Mouse (Mus musculus): ENCODE measurements at regions not wholly inside any gene's neighbourhood (a gene's known extent, or its start where the extent isn't known, plus 50 kb on each side); places are given as distances from the start of the nearest gene placed in this dataset.

DNA sequence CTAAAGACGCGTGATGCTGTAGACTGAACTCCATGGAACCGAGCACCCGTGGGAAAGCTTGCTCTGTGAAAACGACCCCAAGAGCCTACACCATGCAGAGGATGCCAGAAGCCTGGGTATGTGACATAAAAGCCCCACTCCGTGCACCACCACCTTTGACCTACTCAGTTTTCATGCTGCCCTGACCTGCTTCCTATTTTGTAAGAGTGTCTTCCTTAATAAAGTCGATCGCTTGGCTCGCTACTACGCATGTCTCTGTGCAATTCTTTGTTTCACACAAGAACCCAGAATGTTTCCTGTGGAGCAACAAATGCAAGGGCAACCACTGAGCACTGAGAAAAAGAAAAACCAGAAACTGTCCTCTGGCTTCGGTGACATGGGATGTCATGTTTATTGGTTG, 60.5 kb downstream of the Sec61b start:
- DNase-seq: no peak

DNA sequence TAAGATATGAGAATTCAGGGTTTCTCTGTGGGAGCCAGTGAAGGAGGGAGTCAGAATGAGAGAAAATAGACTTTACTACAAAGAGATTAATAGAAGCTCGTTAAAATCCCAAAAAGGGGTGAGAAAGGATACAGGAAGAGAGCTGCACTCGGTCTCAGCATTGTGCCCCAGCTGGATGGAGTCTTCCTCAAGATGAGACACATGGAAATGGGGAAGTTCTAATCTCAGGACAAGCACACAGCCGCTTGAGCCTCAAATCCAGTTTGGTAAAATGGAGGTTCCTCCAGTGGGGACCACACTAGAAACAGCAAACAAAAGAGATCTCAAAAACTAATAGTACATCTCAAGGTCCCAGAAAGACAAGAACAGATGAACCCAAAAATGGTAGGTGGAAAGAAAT, 93.2 kb downstream of the Sec61b start:
- DNase-seq: no peak

DNA sequence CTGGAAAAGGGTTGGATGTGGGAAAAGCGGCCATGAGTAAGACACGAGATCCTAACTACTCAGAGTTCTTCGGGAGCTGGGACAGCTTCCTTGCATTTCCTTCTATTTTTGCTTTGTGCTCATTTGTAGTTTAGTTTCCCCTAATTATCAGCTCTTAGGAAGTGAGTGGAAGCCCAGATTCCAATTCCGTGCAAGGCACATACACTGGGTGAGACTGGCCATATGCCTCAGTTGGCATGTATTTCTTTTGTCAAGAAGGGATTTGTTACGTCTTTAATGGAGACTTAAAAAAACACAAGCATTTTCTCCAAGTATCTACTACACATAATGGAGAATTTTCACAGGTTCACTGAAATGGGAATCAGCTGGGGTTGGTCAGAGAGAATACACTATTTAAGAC, 96.4 kb downstream of the Sec61b start:
- DNase-seq: no peak

DNA sequence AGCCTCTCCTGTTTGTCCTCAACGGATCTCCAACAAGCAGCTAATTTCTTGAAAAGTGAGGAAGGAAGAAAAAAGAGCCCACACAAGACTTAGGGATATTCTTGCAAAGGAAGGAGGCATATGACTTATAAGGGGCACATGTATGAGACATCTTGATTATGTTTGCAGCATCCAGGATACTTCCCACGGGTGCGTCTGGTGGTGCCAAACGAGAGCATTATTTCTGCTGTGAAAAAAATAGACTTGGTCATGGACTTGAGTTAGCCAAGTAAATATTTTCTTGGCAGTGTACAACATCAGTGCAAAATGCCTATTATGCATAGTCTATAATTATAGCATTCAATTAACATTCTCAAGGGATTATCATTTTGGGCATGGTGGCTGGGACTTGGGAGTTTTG, 101.6 kb downstream of the Sec61b start:
- DNase-seq: no peak

DNA sequence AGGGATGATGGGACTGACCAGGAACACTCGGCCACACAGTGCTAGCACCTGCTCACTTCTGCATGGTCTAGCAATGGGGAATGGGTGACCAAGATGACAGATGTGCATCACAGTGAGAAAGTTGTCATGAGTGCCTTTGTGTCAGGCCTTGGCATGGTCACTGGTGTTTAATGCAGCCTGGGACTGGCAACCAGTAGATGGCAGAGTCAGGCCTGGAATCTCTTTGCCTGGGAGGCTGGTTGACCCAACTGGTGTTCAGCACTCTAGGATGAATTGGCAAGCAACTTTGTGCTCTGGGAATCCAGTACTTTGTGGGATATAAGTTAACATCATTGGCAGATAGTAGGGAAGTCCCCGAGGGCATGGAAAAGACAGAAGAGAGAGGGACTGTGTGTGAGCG, 103.0 kb downstream of the Sec61b start:
- no peak for DNase-seq

DNA sequence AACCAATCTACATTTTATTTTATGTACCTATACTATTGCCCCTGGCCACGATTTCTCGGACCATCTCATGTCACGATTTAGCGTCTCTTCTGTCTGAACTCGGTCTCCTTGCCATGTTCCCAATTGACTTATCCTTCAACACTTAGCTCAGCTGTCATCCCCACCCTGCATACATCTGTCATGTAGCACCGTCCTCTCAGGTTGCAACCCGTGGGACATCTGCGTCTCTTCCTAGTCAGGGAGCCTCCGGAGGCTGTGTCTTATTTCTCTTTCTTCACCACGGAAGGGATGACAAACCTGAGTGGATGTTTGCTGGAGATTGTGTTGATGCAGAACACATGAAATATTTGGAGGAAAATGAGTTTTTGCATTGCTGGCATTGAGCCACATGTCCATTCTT, 104.2 kb downstream of the Sec61b start:
- DNase-seq: no peak

DNA sequence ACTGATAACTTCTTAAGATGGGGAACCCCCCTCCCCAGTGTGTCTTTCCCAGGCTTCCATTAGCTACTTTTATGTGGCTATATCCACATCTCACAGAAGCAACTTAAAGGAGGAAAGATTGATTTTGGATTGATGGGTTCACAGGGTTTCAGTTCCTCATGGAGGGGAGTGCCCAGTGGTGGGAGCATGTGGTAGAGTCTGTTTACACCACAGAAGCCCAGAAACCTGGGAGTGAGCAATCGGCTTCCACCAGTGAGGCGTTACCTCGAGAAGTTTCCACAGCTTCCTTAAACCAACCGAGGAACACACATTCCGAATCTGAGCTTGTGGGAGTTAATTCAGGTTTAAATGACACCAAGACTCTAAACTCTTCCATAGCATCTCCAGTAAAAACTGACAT, 106.1 kb downstream of the Sec61b start:
- DNase-seq: no peak

DNA sequence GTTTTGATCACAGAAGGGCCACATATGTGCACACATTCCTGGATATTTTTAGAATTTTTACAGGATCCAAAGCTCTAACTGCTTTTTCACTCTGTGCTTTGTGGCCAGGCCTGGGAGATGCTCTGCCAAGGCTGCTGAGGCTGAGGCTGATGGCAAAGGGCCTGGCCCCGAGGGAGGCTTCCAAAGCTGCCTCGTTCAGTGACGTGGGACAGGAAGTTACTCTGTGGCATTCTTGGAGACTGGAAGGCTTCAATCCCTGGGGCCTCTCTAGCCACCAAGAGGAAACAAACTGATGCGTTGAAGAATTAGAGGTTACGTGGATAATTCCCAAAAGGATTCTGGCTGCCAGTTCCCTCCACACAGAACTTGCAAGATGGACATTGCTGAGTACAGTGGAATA, 112.8 kb downstream of the Sec61b start:
- no peak for DNase-seq

DNA sequence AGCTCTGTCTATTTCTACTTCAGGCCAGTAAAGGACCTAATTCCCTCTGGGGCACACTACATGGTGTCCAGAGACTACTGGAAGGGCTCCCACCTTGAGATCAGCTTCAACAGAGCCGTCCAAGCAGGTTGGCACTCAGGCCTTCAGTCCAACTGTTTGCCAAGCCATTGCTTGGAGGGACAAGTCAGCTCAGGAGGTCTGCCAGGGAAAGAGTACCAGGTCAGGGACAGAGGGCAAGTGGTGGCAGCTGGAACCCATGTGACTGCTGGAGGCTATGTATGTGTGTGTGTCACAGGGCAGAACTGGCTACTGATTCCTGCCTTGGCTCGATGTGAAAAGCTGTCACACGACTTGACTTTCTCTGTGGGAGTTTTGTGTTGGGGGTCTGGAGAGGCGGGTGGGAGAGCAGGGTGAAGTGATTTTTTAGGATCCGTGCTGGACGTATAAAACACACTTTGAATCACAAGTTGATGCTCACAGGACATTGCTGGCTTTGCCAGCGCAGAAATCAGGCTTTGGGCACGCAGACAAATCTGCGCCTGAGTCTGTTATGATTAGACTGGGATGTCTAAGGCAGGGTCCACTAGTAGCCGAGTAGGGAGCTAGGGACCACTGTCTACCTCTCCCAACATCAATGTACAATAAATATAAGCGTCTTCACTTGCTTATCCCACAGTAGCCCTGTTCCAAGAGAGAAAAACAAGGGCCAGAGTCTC, 118.0 kb downstream of the Sec61b start:
- no peak for DNase-seq

DNA sequence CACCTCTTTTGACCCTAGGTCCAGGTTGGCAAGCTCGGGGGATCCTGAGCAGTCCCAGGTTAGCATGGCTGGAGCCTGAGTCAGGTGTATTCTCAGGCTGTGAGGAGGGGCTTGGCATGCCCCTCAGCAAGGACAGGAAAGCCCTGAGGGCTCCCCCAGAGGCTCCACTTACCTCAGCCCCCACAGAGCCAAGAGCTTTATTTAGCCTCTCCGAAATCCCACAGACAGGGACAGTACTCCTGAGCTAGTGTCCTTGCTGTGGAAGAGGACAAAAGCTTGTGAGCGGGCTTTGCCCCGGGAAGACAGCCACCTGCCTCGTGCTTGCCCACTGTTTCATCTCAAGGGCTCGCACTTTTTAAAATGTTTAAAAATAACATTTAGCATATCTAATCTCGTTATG, 118.7 kb downstream of the Sec61b start:
- DNase-seq: no peak

DNA sequence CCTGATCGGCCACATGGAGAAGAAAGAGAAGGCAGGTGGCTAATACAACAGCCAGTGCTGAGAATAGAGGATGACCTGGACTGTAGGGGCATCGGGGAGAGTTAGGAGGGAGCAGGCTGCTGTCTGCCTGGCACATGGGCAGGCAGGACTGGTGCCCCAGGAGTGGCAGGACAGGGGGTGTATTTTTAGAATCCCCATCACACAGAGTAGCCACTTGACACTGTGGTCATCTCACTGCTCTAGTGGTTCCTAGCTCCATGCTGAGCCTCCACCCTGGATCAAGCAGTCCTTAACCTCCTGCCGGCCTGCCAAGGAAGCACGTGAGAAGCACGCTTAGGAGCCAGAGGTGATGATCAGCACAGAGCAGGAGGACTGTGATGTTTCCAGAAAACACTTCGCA, 119.7 kb downstream of the Sec61b start:
- no peak for DNase-seq

DNA sequence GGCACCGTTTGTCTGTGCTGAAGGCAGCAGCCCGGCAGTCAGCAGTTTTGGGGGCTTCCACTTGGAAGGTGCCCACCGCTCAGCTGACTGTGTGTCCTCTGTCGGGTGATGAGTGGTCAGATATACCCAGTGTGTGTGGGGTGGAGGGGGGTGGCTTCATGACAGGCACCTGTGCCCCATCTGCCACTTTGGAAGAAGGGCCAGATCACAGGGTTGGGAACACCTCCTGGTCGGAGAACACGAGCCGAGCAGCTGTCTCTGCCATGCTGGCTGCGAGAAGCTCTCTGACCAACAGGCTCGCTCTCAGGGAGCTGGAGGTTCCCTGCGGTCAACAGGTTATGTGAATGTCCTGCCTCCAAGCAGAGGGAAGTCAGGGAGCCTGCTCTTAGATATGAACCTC, 121.4 kb downstream of the Sec61b start:
- DNase-seq: no peak

DNA sequence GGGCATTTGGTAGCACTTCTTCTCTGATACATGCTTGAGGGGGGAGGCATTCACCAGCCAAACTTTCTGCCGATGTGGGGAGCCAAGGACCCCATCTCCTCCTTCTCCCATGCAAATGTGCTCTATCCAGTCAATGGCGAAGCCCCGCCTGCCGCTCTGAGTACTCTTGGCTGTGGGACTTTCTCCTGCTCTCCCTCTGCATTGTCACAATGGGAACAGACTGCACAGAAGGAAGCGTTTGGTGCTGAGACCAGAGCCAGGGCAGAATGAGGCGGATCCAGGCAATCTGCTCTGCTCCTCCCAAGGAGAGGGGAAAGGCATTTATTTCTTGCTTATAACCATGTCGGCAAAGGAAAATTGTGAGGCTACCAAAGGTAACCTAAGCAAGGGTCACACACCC, 123.1 kb downstream of the Sec61b start:
- no peak for DNase-seq

DNA sequence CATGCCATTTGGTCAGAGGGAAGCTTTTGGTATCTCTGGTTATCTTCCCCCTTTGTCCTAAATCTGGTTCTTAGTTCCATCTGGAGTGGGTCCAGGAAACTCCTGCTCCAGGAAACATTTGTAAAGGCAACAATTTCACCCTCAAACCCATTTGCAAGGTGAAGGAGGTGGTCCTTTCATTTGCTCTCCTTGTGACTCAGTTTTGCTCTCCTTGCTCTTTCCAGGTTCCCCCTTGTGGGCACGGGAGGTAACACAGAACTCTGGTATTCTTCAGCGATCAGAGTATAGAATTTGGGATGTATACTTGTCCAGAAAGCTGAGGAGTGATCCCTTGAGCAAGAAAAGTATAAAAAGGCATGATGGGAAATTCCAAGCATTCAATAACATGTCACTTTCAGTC, 123.8 kb downstream of the Sec61b start:
- peak; percentile 72 for DNase-seq

DNA sequence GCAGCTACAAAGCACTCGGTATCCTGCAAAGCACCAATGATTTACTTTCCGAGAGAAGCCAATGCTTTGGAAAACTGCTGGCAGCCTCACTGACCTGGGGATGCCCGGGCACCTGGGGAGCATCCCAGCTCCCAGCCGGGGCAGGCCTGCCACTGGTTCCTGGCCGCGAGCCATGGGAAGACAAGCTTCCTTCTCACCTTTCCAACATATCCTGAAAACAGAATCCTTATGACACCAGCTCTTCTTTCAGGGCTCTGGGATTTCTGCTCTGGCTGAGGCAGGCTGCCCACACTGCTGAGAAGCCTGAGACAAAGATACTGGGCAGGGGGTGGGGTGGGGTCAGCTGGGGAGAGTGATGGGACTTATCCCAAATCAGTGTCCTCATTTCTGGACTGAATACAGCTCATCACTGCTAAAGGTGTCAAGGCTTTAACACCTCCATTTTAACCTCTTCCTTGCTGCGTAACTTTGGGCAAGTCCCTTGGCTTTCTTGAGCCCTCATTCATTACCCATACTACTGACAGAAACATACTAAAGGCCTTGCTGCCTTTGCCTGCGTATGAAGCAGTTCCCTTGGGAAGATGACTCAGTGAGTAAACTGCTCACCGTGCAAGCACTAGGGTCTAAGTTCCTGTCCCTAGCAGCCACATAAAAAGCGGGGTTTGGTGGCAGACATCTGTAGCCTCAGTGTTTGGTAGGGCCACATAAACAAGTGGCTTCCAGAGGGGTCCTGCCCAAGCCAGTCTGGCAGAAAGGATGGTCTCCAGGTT, 127.0 kb downstream of the Sec61b start:
- DNase-seq: no peak

DNA sequence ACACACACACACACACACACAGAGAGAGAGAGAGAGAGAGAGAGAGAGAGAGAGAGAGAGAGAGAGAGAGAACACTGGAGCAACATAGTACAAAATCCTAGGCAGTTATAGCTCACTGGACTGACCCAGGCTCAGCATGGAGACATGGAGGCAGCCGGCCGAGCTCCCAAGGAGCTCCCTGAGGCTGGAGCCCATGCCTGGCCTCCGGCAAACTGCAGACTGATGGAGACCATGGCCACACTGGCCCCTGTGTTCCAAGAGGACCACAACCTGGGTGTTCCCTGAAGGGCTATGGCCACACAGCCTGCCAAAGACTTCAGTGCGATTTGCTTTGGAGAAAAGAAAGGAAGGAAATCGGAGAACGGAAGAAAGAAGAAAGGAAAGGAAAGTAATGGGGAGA, 128.9 kb downstream of the Sec61b start:
- DNase-seq: no peak

DNA sequence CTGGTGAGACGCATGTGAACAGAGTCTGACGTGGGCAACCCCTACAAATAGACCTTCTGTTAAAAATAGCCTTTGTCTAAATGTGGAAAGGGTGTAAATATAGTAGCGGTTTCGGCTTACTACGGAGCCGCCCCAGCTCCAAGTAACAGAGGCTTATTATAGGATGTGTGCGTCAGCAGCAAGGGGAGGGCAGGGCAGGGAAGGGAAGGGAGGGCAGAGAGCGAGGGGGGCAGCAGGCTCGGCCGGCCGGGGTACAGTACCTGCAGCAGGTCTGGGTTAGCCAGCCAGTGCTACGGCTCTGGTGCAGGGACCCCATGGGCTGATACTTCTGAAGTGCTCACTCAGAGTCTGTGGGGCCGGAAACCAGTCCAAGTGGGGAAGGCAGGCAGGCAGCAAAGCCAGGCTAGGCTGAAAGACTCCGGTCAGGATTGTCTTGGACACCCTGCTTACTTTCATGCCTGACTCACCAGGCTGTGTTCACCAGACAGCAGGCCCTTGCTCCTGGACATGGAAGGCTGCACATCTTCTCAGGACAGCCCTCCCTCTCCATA, 129.5 kb downstream of the Sec61b start:
- DNase-seq: peak; percentile 17

DNA sequence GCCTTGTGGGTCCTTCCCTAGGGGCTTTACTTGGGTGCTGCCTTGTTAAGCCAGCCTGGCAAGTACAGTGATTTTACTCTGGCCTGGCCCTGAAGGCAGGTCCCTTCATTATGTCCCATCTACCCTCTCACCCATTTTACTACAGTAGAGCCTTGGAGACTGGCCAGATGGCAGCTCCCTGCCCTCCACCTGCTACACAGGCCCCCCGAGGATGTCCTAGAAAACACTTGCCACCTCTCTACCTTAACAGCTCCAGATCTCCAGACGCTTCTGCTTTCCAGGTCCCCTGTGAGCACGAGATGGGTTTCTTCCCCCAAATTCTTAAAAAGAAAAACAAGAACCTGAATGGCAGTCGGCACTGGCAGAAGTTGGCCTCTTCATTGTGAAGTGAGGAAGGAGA, 131.2 kb downstream of the Sec61b start:
- DNase-seq: no peak

DNA sequence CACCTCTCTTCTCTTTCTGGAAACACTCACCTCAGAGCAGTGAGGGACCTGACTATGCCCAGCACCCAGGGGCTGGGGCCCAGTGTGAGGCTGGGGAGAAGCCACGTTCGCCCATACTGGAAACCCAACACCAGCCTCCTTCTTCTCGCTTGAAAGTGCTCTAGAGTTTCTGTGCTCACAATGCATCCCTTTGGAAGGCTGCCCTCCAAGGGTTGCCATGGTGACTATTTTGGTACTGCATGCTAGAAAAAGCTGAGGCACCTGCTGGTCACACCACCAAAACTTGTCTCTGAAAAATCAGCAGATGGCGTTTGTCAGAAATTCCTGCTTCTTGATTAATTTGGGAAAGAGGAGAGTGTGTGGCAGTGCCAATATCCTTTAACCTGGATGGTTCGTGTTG, 134.2 kb downstream of the Sec61b start:
- no peak for DNase-seq

DNA sequence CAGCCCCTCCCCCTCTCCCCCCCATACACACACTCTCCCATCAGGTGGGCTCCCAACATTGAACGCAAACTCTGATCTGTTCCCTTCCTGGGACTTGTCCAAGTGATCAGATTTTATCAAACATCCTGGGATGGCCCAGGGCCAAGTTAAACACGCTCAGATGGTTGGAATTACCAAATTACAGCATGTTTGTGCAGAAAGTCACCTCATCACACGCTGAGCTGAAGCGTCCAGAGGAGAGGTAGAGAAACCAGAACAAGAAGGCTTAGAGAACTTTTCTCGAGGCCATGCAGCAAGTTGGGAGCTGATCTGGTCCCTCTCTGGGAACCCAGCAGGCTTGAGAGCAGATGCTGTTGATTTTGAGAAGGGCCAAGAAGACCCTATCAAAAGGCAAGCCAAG, 136.5 kb downstream of the Sec61b start:
- no peak for DNase-seq

DNA sequence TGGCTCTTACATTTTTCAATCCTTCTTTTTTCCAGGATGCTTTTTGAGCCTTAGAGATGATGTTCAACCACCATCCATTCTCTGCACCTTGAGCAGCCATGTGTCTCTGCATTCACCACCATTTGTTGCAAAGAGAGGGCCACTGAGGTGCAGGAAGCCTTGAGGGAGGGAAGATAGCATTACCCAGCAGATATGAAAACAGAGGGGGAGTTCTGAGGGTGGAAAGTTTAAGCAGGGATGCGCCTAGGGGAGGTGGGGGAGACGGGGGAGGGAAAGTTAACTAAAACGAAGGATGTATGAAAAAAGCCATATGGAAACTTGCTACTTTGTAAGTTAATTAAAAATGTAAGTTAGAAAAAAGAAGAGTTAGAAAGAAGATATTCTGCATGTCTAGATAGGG, 142.1 kb downstream of the Sec61b start:
- DNase-seq: no peak

DNA sequence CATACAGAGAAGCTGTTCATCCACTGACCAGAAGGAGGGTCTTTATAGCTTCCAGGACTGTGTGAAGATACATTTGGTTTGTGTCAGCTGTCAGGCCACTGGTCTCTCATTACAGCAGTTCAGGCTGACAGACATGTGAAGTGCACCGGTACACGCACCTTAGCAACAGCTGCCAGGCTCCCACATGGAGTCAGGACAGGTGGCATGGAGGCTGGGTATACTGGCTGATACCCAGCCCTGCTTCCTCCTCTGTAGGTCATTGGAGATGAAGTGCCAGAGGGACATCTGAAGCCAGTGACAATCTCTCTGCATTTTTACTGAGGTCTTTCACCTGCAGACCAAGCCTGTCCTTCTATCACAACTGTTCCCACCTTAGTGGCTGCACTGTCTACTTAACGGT, 146.2 kb downstream of the Sec61b start:
- DNase-seq: no peak

DNA sequence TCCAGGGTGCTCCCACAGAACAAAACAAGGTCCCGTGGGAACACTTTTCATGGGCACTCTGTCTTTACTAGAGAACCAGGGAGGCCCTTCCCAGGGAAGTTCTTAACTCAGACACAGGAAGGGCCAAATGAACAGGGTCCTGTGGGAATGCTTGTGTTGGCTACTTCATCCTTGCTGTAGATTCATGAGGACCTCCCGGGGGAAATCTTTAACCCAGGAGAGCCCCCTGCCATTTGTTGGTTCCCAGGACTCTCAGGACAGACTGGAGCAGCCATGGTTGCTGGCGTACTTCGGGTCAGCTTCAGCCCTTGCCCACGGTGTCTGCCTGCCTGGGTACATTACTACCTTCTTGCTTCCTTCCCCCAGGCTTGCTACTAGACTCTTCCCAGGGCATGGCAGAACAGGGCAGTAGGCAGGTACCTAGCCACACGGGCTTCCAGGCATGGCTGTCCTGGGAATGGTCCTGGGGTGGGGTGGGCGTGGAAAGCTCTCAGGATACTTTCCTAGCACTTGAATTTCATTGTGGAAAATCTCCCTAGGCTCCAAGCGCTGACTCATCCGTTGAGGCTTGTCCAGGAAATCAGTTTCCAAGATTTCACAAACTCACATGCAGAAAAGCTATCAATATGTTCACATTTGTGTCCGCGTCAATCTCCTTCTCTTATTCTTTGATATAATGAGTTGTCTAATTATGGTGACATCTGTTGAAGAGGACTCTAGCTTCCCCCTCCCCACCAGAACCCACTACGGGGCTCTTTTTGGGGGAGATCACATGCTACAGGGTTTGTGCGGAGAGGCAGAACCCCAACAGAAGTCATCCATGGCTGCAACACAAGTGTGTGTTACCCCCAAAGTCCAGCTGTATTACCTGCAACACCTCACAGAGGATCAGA, 148.6 kb downstream of the Sec61b start:
- no peak for DNase-seq

DNA sequence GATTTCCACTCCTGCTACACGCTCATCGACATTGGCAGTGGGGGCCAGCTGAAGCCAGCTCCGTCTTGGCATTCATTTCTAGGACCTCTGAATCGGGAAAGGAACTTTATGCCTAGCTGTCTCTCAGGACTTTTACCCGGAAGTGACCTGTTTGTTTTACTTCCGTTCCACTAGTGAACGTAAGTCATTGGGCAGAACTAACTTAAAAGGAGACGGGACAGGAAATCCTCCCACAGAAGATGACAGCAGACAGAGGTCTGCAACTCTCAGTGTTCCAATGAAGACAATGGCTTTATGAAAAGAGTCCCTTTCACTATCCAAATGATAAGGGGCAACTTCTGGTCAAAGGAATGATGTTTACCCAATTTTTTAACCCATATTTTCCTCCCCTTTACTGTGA, 155.5 kb downstream of the Sec61b start:
- DNase-seq: no peak

Data from thymus, postnatal 4 days (tissue).